Mouse (Mus musculus): ENCODE data around the gene Uxs1.

Gene Uxs1

GRCm38 (mm10) chr1:43718793-43719192 lies 108.8 kb downstream of the Uxs1 start:
- no peak for DNase-seq

GRCm38 (mm10) chr1:43717967-43718366 lies 109.6 kb downstream of the Uxs1 start:
- DNase-seq, result no peak

- no peak for DNase-seq
Observed at GRCm38 (mm10) chr1:43714841-43715240, 112.8 kb downstream of the Uxs1 start.

- DNase-seq, result peak; percentile 21 to 41
Observed at GRCm38 (mm10) chr1:43698577-43699000, 129.0 kb downstream of the Uxs1 start.

Measured in cerebellum, postnatal 14 days (tissue).